Mouse (Mus musculus): ENCODE measurements around the gene Errfi1. TPM values are rescaled to one million over a fixed set of nuclear protein-coding genes. Genes with fewer than 3 reads are reported as not detected.

Gene Errfi1
- polyA plus RNA-seq, 1 experiment: not detected

GRCm38 (mm10) chr4:150821381-150821780 is 32.3 kb upstream of the Errfi1 start:
- TF ChIP-seq TAL1 (IDR thresholded peaks at IDR 0.05; ENCODE audit: low read length) (no peak), GATA1 (IDR thresholded peaks at IDR 0.05; ENCODE audit: low read length) (no peak)
- no peaks in the 10 kb centered on the region for H3K9me3 ChIP-seq (ENCODE audit: control insufficient read depth, low read length)
- no peaks in the 10 kb centered on the region for H3K36me3 ChIP-seq (ENCODE audit: control insufficient read depth)
- no peaks in the 10 kb centered on the region for H3K4me1 ChIP-seq (ENCODE audit: control insufficient read depth)
- H3K4me3 ChIP-seq (replicated peaks): no peak overlapping the region
- no peaks in the 10 kb centered on the region for H3K27me3 ChIP-seq (ENCODE audit: control insufficient read depth)

- H3K27me3 ChIP-seq (ENCODE audit: control insufficient read depth): no peaks in the 10 kb centered on the region
- no peak for TF ChIP-seq TAL1 (IDR thresholded peaks at IDR 0.05; ENCODE audit: low read length)
- no peak for TF ChIP-seq GATA1 (IDR thresholded peaks at IDR 0.05; ENCODE audit: low read length)
- no peaks in the 10 kb centered on the region for H3K9me3 ChIP-seq (ENCODE audit: control insufficient read depth, low read length)
- H3K36me3 ChIP-seq (ENCODE audit: control insufficient read depth): no peaks in the 10 kb centered on the region
- no peaks in the 10 kb centered on the region for H3K4me1 ChIP-seq (ENCODE audit: control insufficient read depth)
- H3K4me3 ChIP-seq (replicated peaks): no peak overlapping the region
Measured at GRCm38 (mm10) chr4:150822624-150823023, 31.1 kb upstream of the Errfi1 start.

- no peak for TF ChIP-seq TAL1 (IDR thresholded peaks at IDR 0.05; ENCODE audit: low read length)
- TF ChIP-seq GATA1 (IDR thresholded peaks at IDR 0.05; ENCODE audit: low read length): no peak
- Histone ChIP-seq H3K4me1 (ENCODE audit: control insufficient read depth) (no peaks in the 10 kb centered on the region), H3K9me3 (ENCODE audit: control insufficient read depth, low read length) (no peaks in the 10 kb centered on the region), H3K4me3 (replicated peaks) (no peak overlapping the region), H3K36me3 (ENCODE audit: control insufficient read depth) (no peaks in the 10 kb centered on the region), H3K27me3 (ENCODE audit: control insufficient read depth) (no peaks in the 10 kb centered on the region)
Measured at GRCm38 (mm10) chr4:150823614-150824480, 29.9 kb upstream of the Errfi1 start.

GRCm38 (mm10) chr4:150824877-150825276 is 28.8 kb upstream of the Errfi1 start:
- no peaks in the 10 kb centered on the region for H3K27me3 ChIP-seq (ENCODE audit: control insufficient read depth)
- TF ChIP-seq GATA1 (IDR thresholded peaks at IDR 0.05; ENCODE audit: low read length): no peak
- TF ChIP-seq TAL1 (IDR thresholded peaks at IDR 0.05; ENCODE audit: low read length): no peak
- H3K36me3 ChIP-seq (ENCODE audit: control insufficient read depth): no peaks in the 10 kb centered on the region
- no peaks in the 10 kb centered on the region for H3K9me3 ChIP-seq (ENCODE audit: control insufficient read depth, low read length)
- no peak overlapping the region for H3K4me3 ChIP-seq (replicated peaks)
- no peaks in the 10 kb centered on the region for H3K4me1 ChIP-seq (ENCODE audit: control insufficient read depth)

- Histone ChIP-seq H3K4me1 (ENCODE audit: control insufficient read depth) (no peaks in the 10 kb centered on the region), H3K27me3 (ENCODE audit: control insufficient read depth) (no peaks in the 10 kb centered on the region), H3K4me3 (replicated peaks) (no peak overlapping the region), H3K9me3 (ENCODE audit: control insufficient read depth, low read length) (no peaks in the 10 kb centered on the region), H3K36me3 (ENCODE audit: control insufficient read depth) (no peaks in the 10 kb centered on the region)
- TF ChIP-seq GATA1 (IDR thresholded peaks at IDR 0.05; ENCODE audit: low read length) (no peak), TAL1 (IDR thresholded peaks at IDR 0.05; ENCODE audit: low read length) (no peak)
Measured at GRCm38 (mm10) chr4:150825531-150825930, 28.2 kb upstream of the Errfi1 start.

- H3K4me3 ChIP-seq (replicated peaks): no peak overlapping the region
- H3K27me3 ChIP-seq (ENCODE audit: control insufficient read depth): no peaks in the 10 kb centered on the region
- H3K36me3 ChIP-seq (ENCODE audit: control insufficient read depth): no peaks in the 10 kb centered on the region
- TF ChIP-seq TAL1 (IDR thresholded peaks at IDR 0.05; ENCODE audit: low read length) (no peak), GATA1 (IDR thresholded peaks at IDR 0.05; ENCODE audit: low read length) (no peak)
- H3K9me3 ChIP-seq (ENCODE audit: control insufficient read depth, low read length): no peaks in the 10 kb centered on the region
- H3K4me1 ChIP-seq (ENCODE audit: control insufficient read depth): no peaks in the 10 kb centered on the region
Measured at GRCm38 (mm10) chr4:150831321-150831720, 22.4 kb upstream of the Errfi1 start.

GRCm38 (mm10) chr4:150831941-150832340 is 21.8 kb upstream of the Errfi1 start:
- no peaks in the 10 kb centered on the region for H3K27me3 ChIP-seq (ENCODE audit: control insufficient read depth)
- TF ChIP-seq TAL1 (IDR thresholded peaks at IDR 0.05; ENCODE audit: low read length) (no peak), GATA1 (IDR thresholded peaks at IDR 0.05; ENCODE audit: low read length) (no peak)
- H3K4me3 ChIP-seq (replicated peaks): no peak overlapping the region
- H3K36me3 ChIP-seq (ENCODE audit: control insufficient read depth): no peaks in the 10 kb centered on the region
- peaks cover under 1% of the 10 kb centered on the region; the same call in 1 of the 2 replicates for H3K4me1 ChIP-seq (ENCODE audit: control insufficient read depth)
- no peaks in the 10 kb centered on the region for H3K9me3 ChIP-seq (ENCODE audit: control insufficient read depth, low read length)

GRCm38 (mm10) chr4:150835163-150835562 is 18.6 kb upstream of the Errfi1 start:
- no peaks in the 10 kb centered on the region for H3K9me3 ChIP-seq (ENCODE audit: control insufficient read depth, low read length)
- peaks cover 1% of the 10 kb centered on the region; the same call in 1 of the 2 replicates for H3K4me1 ChIP-seq (ENCODE audit: control insufficient read depth)
- H3K4me3 ChIP-seq (replicated peaks): no peak overlapping the region
- no peaks in the 10 kb centered on the region for H3K36me3 ChIP-seq (ENCODE audit: control insufficient read depth)
- TF ChIP-seq TAL1 (IDR thresholded peaks at IDR 0.05; ENCODE audit: low read length) (no peak), GATA1 (IDR thresholded peaks at IDR 0.05; ENCODE audit: low read length) (no peak)
- no peaks in the 10 kb centered on the region for H3K27me3 ChIP-seq (ENCODE audit: control insufficient read depth)

- no peak for TF ChIP-seq GATA1 (IDR thresholded peaks at IDR 0.05; ENCODE audit: low read length)
- no peak for TF ChIP-seq TAL1 (IDR thresholded peaks at IDR 0.05; ENCODE audit: low read length)
- H3K4me3 ChIP-seq (replicated peaks): no peak overlapping the region
- H3K9me3 ChIP-seq (ENCODE audit: control insufficient read depth, low read length): no peaks in the 10 kb centered on the region
- no peaks in the 10 kb centered on the region for H3K27me3 ChIP-seq (ENCODE audit: control insufficient read depth)
- H3K4me1 ChIP-seq (ENCODE audit: control insufficient read depth): peaks cover 1% of the 10 kb centered on the region; the same call in 1 of the 2 replicates
- H3K36me3 ChIP-seq (ENCODE audit: control insufficient read depth): no peaks in the 10 kb centered on the region
Measured at GRCm38 (mm10) chr4:150836258-150836657, 17.5 kb upstream of the Errfi1 start.
